8 mouse cellular contexts compared by ENCODE assay signal in the genomic region with DNA sequence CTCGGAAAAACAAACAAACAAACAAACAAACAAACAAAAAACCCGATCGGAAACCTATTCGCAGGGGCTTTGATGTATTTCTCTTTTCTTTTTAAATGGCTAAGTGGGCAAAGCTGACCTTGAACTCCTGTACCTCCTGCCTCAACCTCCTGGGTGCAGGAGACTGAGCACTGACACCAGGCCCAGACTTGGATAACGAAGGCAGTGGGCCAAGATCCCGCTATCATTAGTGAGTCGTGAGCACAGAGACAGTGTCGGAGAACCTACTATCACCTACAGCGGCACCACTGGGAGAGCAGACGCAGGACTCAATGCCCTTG. TPM values are rescaled to one million over a fixed set of nuclear protein-coding genes. Genes with fewer than 3 reads are reported as not detected.
DNase-seq lines count a peak whose midpoint lies in the region; ATAC-seq and TF ChIP-seq lines count a peak whose summit lies in the region.

No protein-coding gene starts in this region.

- peaks cover 24% of the 10 kb centered on the region for H3K4me1 ChIP-seq in heart, embryonic 13.5 days
- H3K4me1 ChIP-seq in ES-E14 (ENCODE audit: control insufficient read depth in 2 of 2, insufficient read depth in 2 of 2, low read length in 2 of 2, poor library complexity in 1 of 2), result peaks cover 2 to 10% of the 10 kb centered on the region in 2 experiments; a peak in 2 of 4 replicates
- peaks cover 20% of the 10 kb centered on the region for H3K4me1 ChIP-seq in hindbrain, embryonic 10.5 days (replicated peaks)

- H3K4me2 ChIP-seq in heart, embryonic 13.5 days, result peak overlapping the region; percentile 76

- H3K27ac ChIP-seq in heart, embryonic 13.5 days (replicated peaks), result peak overlapping the region; percentile 97
- H3K27ac ChIP-seq in ES-E14 (ENCODE audit: insufficient read depth, low read depth, low read length, poor library complexity, severe bottlenecking) (peak overlapping the region; percentile 97; the same call in 1 of the 2 replicates), macrophage (peak overlapping the region; percentile 47)
- H3K27ac ChIP-seq in hindbrain, embryonic 10.5 days, result peak overlapping the region; percentile 98

- H3K36me3 ChIP-seq in heart, embryonic 13.5 days, result peaks cover 37% of the 10 kb centered on the region
- H3K36me3 ChIP-seq in ES-E14 (ENCODE audit: control insufficient read depth, insufficient read depth, low read length, poor library complexity, severe bottlenecking), result peaks cover 16% of the 10 kb centered on the region
- peaks cover 39% of the 10 kb centered on the region for H3K36me3 ChIP-seq in hindbrain, embryonic 10.5 days
- peaks cover 14% of the 10 kb centered on the region; the same call in 1 of the 2 replicates for H3K36me3 ChIP-seq in macrophage (ENCODE audit: inconsistent target)

- 3% methylated on average over 10 of the region's 10 CpGs for WGBS in heart, embryonic 13.5 days
- 7% methylated on average over 10 of the region's 10 CpGs for WGBS in hindbrain, embryonic 10.5 days
- 4% methylated on average over 10 of the region's 10 CpGs for WGBS in macrophage (ENCODE audit: missing documents)

- H3K9ac ChIP-seq in heart, embryonic 13.5 days, result peak overlapping the region; percentile 95
- H3K9ac ChIP-seq in ES-E14 (ENCODE audit: insufficient read depth, low read depth, low read length, poor library complexity, severe bottlenecking), result peak overlapping the region; percentile 82

- no peak for DNase-seq in heart, postnatal 10 days
- no peak for DNase-seq in ES-E14 (ENCODE audit: low read depth, low spot score)
- DNase-seq in hindbrain, embryonic 10.5 days (ENCODE audit: low spot score), result no peak
- DNase-seq in adrenal gland, postnatal 25 days, result no peak
- no peak for DNase-seq in adrenal gland, postnatal 4 days (ENCODE audit: low spot score in 2 of 2)
- no peak for DNase-seq in left cerebral cortex, postnatal 36 days (ENCODE audit: low spot score in 2 of 2)

- H3K79me2 ChIP-seq in macrophage (ENCODE audit: inconsistent target), result peaks cover 46% of the 10 kb centered on the region

- no peaks in the 10 kb centered on the region for H3K27me3 ChIP-seq in heart, embryonic 13.5 days (replicated peaks)
- no peaks in the 10 kb centered on the region for H3K27me3 ChIP-seq in hindbrain, embryonic 10.5 days (ENCODE audit: insufficient read depth, poor library complexity, severe bottlenecking)

- intact Hi-C loops in heart, postnatal 10 days (cut with DNase I), result loop anchor here (2.0 kb wide), 1 partner anchor 40 kb away; a partner anchor contains a TSS
- intact Hi-C loops in left cerebral cortex, postnatal 36 days (cut with DNase I), result no loop called here

- in situ Hi-C loops in ES-E14 (cut with MboI; ENCODE audit: low sequenced_read_pairs in 2 of 2, unreplicated experiment in 2 of 2), result no loop called here

- H3K4me3 ChIP-seq in heart, embryonic 13.5 days, result peak overlapping the region; percentile 97
- peak overlapping the region; percentile 85 for H3K4me3 ChIP-seq in ES-E14 (ENCODE audit: insufficient read depth in 1 of 2, low read depth in 1 of 2, low read length in 2 of 2, poor library complexity in 1 of 2, severe bottlenecking in 1 of 2)
- H3K4me3 ChIP-seq in hindbrain, embryonic 10.5 days, result peak overlapping the region; percentile 84
- peak overlapping the region; percentile 74 for H3K4me3 ChIP-seq in macrophage (ENCODE audit: inconsistent target)

- H3K9me3 ChIP-seq in heart, embryonic 13.5 days, result no peaks in the 10 kb centered on the region
- no peaks in the 10 kb centered on the region for H3K9me3 ChIP-seq in ES-E14 (ENCODE audit: control insufficient read depth, insufficient read depth, low read depth, low read length)
- no peaks in the 10 kb centered on the region for H3K9me3 ChIP-seq in hindbrain, embryonic 10.5 days

- no peak; the same call in 1 of the 2 replicates for ATAC-seq in heart, embryonic 13.5 days (ENCODE audit: extremely low read depth, insufficient number of reproducible peaks, low FRiP score, low TSS enrichment)

TF ChIP-seq in ES-E14, 5 proteins besides CTCF, POLR2A, EP300 and RAD21:
- TF ChIP-seq ZNF384 (IDR thresholded peaks at IDR 0.05; ENCODE audit: low read depth, low read length) (no peak), MAFK (IDR thresholded peaks at IDR 0.05; ENCODE audit: insufficient read depth, low read depth, low read length) (no peak), CHD2 (IDR thresholded peaks at IDR 0.05; ENCODE audit: low read depth, low read length) (no peak), HCFC1 (IDR thresholded peaks at IDR 0.05; ENCODE audit: borderline replicate concordance, insufficient read depth, low read length) (no peak), ZC3H11A (IDR thresholded peaks at IDR 0.05; ENCODE audit: borderline replicate concordance, low read depth, low read length) (no peak)
TF ChIP-seq in ES-E14: peak in this region for 0.

RNA-seq across cellular contexts. Expression of a gene that starts 0.7 kb away (rescaled TPM):
- 102 and 119 TPM in 2 replicates for polyA plus RNA-seq in heart, embryonic 13.5 days (2015; fragmentation: Nextera tagmentation; extraction: Ambion mirVana)
- 10 to 100 TPM; 40.6 to 45.1 TPM for total RNA-seq in heart, postnatal 10 days (2021)
- 77.6 and 98.6 TPM in 2 replicates for total RNA-seq in ES-E14 (2012; rRNA removed)
- polyA plus RNA-seq in hindbrain, embryonic 10.5 days (2016; fragmentation: Nextera tagmentation; extraction: Ambion mirVana), result 134 and 184 TPM in 2 replicates
- 10 to 100 TPM in 8 of 26 experiments, 1 to 10 TPM in 17, under 1 TPM in 1; 0.90 to 22.3 (median 5.3) TPM for total RNA-seq in macrophage (2018; cell fraction: chromatin; rRNA removed)
- total RNA-seq in macrophage (2018; cell fraction: cytosol; rRNA removed), result 10 to 100 TPM in 25 of 26 experiments, 1 to 10 TPM in 1; 8.1 to 30.0 (median 21.3) TPM
- total RNA-seq in macrophage (2018; cell fraction: nucleus; rRNA removed), result 10 to 100 TPM in 7 of 26 experiments, 1 to 10 TPM in 19; 1.8 to 37.5 (median 8.4) TPM
- 31.4 to 90.9 TPM (median 48.0 TPM) in 3 replicates for polyA plus RNA-seq in macrophage (2018)
- 12.5 and 14.5 TPM in 2 replicates for total RNA-seq in adrenal gland, postnatal 25 days (2021)
- 10 to 100 TPM; 29.1 to 31.7 TPM for total RNA-seq in adrenal gland, postnatal 4 days (2021)
- total RNA-seq in left cerebral cortex, postnatal 36 days (2021), result 1 to 10 TPM; 3.1 to 5.0 TPM

RNA-seq across cellular contexts. Expression of a gene that starts 20.0 kb away (rescaled TPM):
- polyA plus RNA-seq in heart, embryonic 13.5 days (2015; fragmentation: Nextera tagmentation; extraction: Ambion mirVana), result not detected in 2 replicates
- not detected for total RNA-seq in heart, postnatal 10 days (2021)
- total RNA-seq in ES-E14 (2012; rRNA removed), result 0.26 TPM in 1 of 2 replicates, not detected in the other
- polyA plus RNA-seq in hindbrain, embryonic 10.5 days (2016; fragmentation: Nextera tagmentation; extraction: Ambion mirVana), result not detected in 2 replicates
- not detected for total RNA-seq in macrophage (2018; cell fraction: chromatin; rRNA removed)
- total RNA-seq in macrophage (2018; cell fraction: cytosol; rRNA removed), result not detected
- not detected for total RNA-seq in macrophage (2018; cell fraction: nucleus; rRNA removed)
- not detected in 3 replicates for polyA plus RNA-seq in macrophage (2018)
- total RNA-seq in adrenal gland, postnatal 25 days (2021), result not detected in 2 replicates
- not detected for total RNA-seq in adrenal gland, postnatal 4 days (2021)
- total RNA-seq in left cerebral cortex, postnatal 36 days (2021), result not detected

RNA-seq across cellular contexts. Expression of a gene that starts 40.4 kb away (rescaled TPM):
- 8.5 and 10.5 TPM in 2 replicates for polyA plus RNA-seq in heart, embryonic 13.5 days (2015; fragmentation: Nextera tagmentation; extraction: Ambion mirVana)
- total RNA-seq in heart, postnatal 10 days (2021), result 100 to 1,000 TPM; 178 to 179 TPM
- 30.2 and 37.9 TPM in 2 replicates for total RNA-seq in ES-E14 (2012; rRNA removed)
- polyA plus RNA-seq in hindbrain, embryonic 10.5 days (2016; fragmentation: Nextera tagmentation; extraction: Ambion mirVana), result 10.4 and 10.9 TPM in 2 replicates
- 100 to 1,000 TPM; 204 to 959 (median 558) TPM for total RNA-seq in macrophage (2018; cell fraction: chromatin; rRNA removed)
- total RNA-seq in macrophage (2018; cell fraction: cytosol; rRNA removed), result 100 to 1,000 TPM; 258 to 483 (median 379) TPM
- total RNA-seq in macrophage (2018; cell fraction: nucleus; rRNA removed), result 1,000 to 10,000 TPM in 12 of 26 experiments, 100 to 1,000 TPM in 14; 438 to 1,569 (median 919) TPM
- 285 to 668 TPM (median 308 TPM) in 3 replicates for polyA plus RNA-seq in macrophage (2018)
- total RNA-seq in adrenal gland, postnatal 25 days (2021), result 204 and 221 TPM in 2 replicates
- 100 to 1,000 TPM; 169 to 181 TPM for total RNA-seq in adrenal gland, postnatal 4 days (2021)
- 100 to 1,000 TPM; 156 to 161 TPM for total RNA-seq in left cerebral cortex, postnatal 36 days (2021)

Comparison
In these comparisons a context has a peak if more than half of its experiments do, and no peak if none do; other contexts are left out.
1. H3K27ac ChIP-seq: peak in every context shown above with its lines; median percentile 98 in hindbrain, embryonic 10.5 days; 97 in heart, embryonic 13.5 days; 97 in ES-E14; 47 in macrophage.